Mouse (Mus musculus) heart, embryonic 12.5 days (tissue): ENCODE results near the gene Nlrx1. TPM values are rescaled to one million over a fixed set of nuclear protein-coding genes. Genes with fewer than 3 reads are reported as not detected.

Source experiments
- ATAC-seq: fragments of 200-750 bp; cut with Nextera tagmentation; 2 replicates; pipeline ENCODE4 v1.8.0; 2017; ENCODE audit warnings: moderate TSS enrichment, moderate library complexity; ENCODE audit not compliant: insufficient number of reproducible peaks, low FRiP score
- H3K27ac ChIP-seq: fragments of 300-500 bp; sonication (generic); 2 replicates; pipeline ENCODE4 v1.5.1; 2016; ENCODE audit warnings: mild to moderate bottlenecking, moderate library complexity; ENCODE audit not compliant: poor library complexity, severe bottlenecking
- H3K27me3 ChIP-seq: fragments of 300-500 bp; sonication (generic); replicated peaks from 2 replicates; pipeline ENCODE4 v1.6.1; 2016; ENCODE audit warnings: mild to moderate bottlenecking, moderate library complexity
- H3K36me3 ChIP-seq: fragments of 300-500 bp; sonication (generic); 2 replicates; pipeline ENCODE4 v1.6.1; 2016; ENCODE audit warnings: mild to moderate bottlenecking, moderate library complexity
- H3K4me1 ChIP-seq: fragments of 300-500 bp; sonication (generic); replicated peaks from 2 replicates; pipeline ENCODE4 v1.6.1; 2016; ENCODE audit warnings: mild to moderate bottlenecking
- H3K4me2 ChIP-seq: fragments of 300-500 bp; sonication (generic); 2 replicates; pipeline ENCODE4 v1.6.1; 2016; ENCODE audit warnings: mild to moderate bottlenecking, moderate library complexity
- H3K4me3 ChIP-seq: fragments of 300-500 bp; sonication (generic); 2 replicates; pipeline ENCODE4 v1.5.1; 2016; ENCODE audit warnings: mild to moderate bottlenecking
- H3K9ac ChIP-seq: fragments of 300-500 bp; sonication (generic); 2 replicates; pipeline ENCODE4 v1.6.1; 2016; ENCODE audit warnings: mild to moderate bottlenecking, moderate library complexity
- H3K9me3 ChIP-seq: fragments of 300-500 bp; sonication (generic); replicated peaks from 2 replicates; pipeline ENCODE4 v1.6.1; 2016; ENCODE audit warnings: mild to moderate bottlenecking, moderate library complexity
- whole genome bisulfite sequencing: fragments of 180-500 bp; shearing (Covaris S2); methylation state at CpG from one replicate; pipeline ENCODE4 v1.1.7; 2016; 5-methylcytosine and 5-hydroxymethylcytosine counted together
- polyA plus RNA-seq: library from polyadenylated mRNA; unstranded; fragments of >200 nt; fragmentation: Nextera tagmentation; extraction: Ambion mirVana; gene quantifications from 2 replicates; pipeline ENCODE4 v1.2.1, GENCODE M21; 2016

The Nlrx1 gene
- 6.9 and 7.7 TPM in 2 replicates for polyA plus RNA-seq

DNA sequence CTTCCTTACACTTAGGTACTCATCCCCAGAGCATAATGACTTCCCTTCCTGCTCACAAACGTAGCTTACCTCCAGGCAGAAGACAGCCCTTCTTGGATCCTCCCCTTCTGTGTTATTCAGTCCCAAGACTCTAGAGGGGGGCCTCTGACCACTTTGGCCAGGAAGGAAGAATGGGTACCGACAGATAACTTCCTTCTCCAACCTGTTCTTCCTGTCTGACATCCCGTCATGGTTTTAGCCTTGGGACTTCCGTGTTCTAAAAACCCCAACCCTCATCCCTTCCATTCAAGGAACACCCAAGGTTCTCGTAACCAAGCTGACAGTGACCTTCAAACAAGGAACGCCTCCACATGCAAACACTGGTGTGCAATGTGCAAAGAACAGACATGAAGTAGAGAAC is at the start of gene Nlrx1:
Gene Nlrx1 (minus strand): TSS at position 168 of the 400 bp plus-strand sequence.
- H3K4me1 ChIP-seq: peaks cover 16% of the 10 kb centered on the region
- peak within 1 kb of the TSS; percentile 89 for H3K27ac ChIP-seq
- H3K9me3 ChIP-seq: 0 out of 2 replicates have a peak, but pooled peaks cover 6% of the 10 kb centered on the region
- peaks cover 5% of the 10 kb centered on the region; the same call in 1 of the 2 replicates for H3K36me3 ChIP-seq
- peak within 1 kb of the TSS; percentile 91 for H3K9ac ChIP-seq
- H3K4me3 ChIP-seq: peak within 1 kb of the TSS; percentile 58
- H3K4me2 ChIP-seq: peak within 1 kb of the TSS; percentile 88
- 0 out of 2 replicates have a peak, but pooled peaks have one; percentile 39 for ATAC-seq
- 71% methylated on average over 6 of the region's 6 CpGs for whole genome bisulfite sequencing
- peaks cover 10% of the 10 kb centered on the region for H3K27me3 ChIP-seq

DNA sequence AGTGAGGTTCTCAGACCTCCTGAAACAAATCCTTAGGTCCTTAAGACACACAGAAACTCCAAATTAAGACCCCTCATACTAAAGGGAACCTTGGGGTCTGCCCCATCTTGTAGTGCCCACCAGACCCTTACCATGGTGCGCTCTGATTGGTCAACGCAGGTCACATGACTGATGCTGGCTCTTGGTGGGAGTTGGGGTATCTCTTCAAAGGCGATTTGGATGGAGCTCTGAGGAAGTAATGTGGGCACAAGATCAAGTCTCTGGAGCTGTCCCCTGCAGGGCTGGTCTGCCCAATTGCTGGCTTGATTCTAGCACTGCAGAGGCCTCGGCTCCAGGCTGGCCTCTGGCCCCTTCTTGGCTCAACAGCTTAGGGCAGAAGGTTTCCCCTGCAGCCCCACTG is 49.1 kb upstream of the Nlrx1 start:
- Histone ChIP-seq H3K27me3 (no peaks in the 10 kb centered on the region), H3K27ac (no peak overlapping the region), H3K4me3 (no peak overlapping the region), H3K9ac (no peak overlapping the region), H3K4me1 (peaks cover 26% of the 10 kb centered on the region), H3K4me2 (peak overlapping the region; percentile 88; the same call in 1 of the 2 replicates), H3K36me3 (peaks cover 46% of the 10 kb centered on the region), H3K9me3 (no peaks in the 10 kb centered on the region)
- 73% methylated on average over 4 of the region's 4 CpGs for WGBS
- no peak for ATAC-seq

DNA sequence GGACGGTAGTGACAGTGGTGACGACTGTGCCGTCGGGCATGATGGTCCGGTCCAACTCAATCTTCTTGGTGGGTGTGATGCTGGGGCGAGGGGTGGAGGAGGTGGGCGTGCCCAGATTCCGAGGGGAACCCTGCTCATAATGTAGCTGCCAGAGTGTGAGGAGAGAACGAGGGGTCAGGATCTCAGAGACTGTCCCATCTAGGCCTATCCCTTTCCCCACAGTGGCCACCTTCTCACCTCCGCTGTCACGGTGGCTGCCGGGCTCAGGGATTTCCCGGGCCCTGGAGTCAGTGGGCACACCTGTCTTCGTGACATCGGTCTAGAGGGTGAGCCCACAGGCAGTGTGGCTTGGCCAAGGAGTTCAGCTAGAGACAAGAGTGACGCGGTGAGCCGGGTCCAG is 46.5 kb upstream of the Nlrx1 start:
- no peak for ATAC-seq
- H3K4me1 ChIP-seq: peaks cover 32% of the 10 kb centered on the region
- no peaks in the 10 kb centered on the region for H3K9me3 ChIP-seq
- H3K27ac ChIP-seq: no peak overlapping the region
- H3K4me2 ChIP-seq: no peak overlapping the region
- H3K9ac ChIP-seq: no peak overlapping the region
- 86% methylated on average over 18 of the region's 18 CpGs for WGBS
- H3K27me3 ChIP-seq: no peaks in the 10 kb centered on the region
- H3K36me3 ChIP-seq: peaks cover 47% of the 10 kb centered on the region
- no peak overlapping the region for H3K4me3 ChIP-seq

DNA sequence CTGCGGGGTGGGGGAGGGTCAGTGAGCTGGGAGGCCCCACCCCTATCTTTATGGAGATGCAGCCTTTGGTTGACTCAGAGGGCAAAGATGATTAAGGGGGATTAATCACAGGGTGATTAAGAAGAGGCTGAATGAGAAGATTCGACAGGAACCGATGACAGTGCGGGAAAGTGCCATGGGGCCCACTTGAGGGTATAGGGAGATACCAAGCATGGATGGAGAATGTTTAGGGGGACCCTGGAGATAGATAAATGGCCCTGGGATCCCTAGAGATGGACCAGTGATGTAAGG is 45.8 kb upstream of the Nlrx1 start:
- WGBS: 65% methylated on average over 4 of the region's 4 CpGs
- Histone ChIP-seq H3K4me1 (peaks cover 31% of the 10 kb centered on the region), H3K9ac (no peak overlapping the region), H3K4me3 (no peak overlapping the region), H3K27ac (no peak overlapping the region), H3K4me2 (no peak overlapping the region), H3K36me3 (peaks cover 47% of the 10 kb centered on the region), H3K27me3 (no peaks in the 10 kb centered on the region), H3K9me3 (no peaks in the 10 kb centered on the region)
- ATAC-seq: no peak

DNA sequence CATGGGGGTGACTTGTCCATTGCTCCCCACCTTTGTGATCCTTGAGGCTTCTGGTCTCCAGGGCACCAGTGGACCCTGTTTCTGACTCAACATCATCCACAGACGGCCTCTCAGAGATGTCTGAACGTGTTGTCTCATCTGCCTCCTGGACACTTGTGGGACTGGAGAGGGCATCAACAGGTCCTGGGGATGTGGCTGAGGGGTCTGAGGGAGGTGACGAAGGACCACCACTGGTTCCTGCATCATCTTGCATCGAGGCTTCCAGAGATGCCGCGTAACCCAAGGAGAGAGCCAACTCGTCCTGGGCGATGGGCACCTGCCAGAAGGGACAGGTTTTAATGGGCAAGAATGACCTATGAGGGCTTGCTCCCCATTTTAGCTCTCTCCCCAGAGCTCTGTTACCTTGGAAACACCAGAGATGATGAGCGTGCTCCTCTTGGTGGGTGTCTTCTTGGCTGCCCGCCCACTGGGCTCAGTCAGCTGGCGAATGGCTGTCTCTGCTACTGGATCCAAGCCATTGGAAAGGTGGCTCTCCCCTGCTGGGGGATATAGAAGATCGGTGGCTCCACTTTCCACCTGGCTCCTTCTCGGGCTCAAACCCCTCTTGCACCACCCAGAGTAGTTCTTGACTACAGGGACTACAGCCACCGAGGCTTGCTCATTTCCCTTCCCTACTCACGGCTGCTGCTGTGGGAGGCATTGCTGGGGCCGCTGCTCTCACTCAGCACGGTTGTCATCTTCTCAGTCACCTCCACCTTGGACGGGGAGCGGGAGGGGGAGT is 45.3 kb upstream of the Nlrx1 start:
- no peak overlapping the region for H3K9ac ChIP-seq
- H3K9me3 ChIP-seq: no peaks in the 10 kb centered on the region
- peaks cover 47% of the 10 kb centered on the region for H3K36me3 ChIP-seq
- 73% methylated on average over 19 of the region's 19 CpGs for WGBS
- no peak for ATAC-seq
- no peak overlapping the region for H3K4me2 ChIP-seq
- H3K4me3 ChIP-seq: no peak overlapping the region
- peaks cover 26% of the 10 kb centered on the region for H3K4me1 ChIP-seq
- H3K27ac ChIP-seq: no peak overlapping the region
- no peaks in the 10 kb centered on the region for H3K27me3 ChIP-seq

DNA sequence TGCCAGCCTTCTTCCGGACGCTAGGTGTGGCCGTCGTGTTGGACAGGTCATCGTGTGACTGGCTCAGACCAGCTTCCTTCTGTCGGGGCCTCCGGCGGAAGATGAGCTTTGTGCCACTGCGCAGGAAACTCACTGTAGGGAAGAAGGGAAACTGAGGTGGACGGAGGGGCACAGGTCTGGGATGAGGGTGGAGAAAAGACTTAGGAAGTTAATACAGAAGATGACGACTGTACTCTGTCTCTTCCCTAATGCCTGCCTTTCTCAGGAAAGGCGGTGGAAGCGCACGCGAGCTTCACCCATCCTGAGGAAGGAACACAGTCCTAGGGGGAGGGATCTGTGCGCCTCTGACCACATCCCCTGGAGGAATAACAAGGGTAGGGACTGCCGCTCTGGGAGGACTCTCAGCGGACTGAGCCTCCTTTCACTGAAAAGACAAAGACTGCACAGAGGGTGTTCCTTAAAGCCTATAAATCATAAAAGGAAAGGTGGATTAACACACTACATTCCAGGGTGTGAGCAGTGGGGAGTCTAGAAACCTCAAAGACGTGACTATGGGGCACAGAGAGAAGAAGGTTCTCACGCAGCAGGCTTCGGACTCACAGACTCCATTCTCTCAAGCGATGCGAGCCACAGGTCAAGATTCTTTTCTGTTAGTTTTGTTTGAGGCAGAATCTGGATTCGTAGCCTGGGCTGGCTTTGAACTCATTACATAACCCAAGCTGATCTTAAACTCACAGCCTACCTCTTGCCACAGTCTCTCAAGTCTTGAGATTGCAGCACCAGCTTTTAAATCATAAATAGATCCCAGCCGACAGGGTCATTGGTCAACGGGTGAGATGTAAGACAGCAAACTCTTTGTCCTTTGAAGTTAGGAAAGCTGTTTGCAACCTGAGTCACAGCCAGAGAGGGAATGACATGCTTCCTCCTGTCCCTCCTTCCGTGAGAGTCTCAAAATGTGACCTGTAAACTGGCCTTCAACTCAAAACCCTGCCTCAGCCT is 43.0 kb upstream of the Nlrx1 start:
- Histone ChIP-seq H3K27me3 (no peaks in the 10 kb centered on the region), H3K4me3 (peak overlapping the region; percentile 2; the same call in 1 of the 2 replicates), H3K27ac (no peak overlapping the region), H3K4me2 (peak overlapping the region; percentile 46), H3K9me3 (no peaks in the 10 kb centered on the region), H3K36me3 (peaks cover 40% of the 10 kb centered on the region), H3K9ac (peak overlapping the region; percentile 16; the same call in 1 of the 2 replicates), H3K4me1 (peaks cover 13% of the 10 kb centered on the region)
- 16% methylated on average over 27 of the region's 27 CpGs for WGBS
- ATAC-seq: peak; percentile 60; the same call in 1 of the 2 replicates

DNA sequence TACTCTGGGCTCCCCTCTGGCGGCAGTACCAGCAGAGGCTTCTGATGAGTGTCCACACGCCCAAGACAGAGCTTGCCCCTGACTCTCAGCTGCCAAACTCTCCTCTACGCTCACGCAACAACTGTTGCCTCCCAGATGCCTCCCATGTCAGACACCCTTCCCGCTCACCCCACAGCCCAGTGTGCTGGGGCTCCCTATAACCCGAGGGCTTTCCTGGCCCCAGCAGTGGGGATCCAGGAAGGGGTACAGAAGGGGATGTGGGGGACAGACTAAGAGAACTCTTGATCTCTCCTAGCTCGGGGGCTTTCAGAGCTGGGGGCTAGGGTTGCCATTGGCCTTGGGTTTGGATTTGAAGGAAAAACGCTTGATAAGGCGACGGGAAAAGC is 42.3 kb upstream of the Nlrx1 start:
- Histone ChIP-seq H3K9ac (peak overlapping the region; percentile 16; the same call in 1 of the 2 replicates), H3K27me3 (no peaks in the 10 kb centered on the region), H3K4me2 (peak overlapping the region; percentile 46), H3K9me3 (no peaks in the 10 kb centered on the region), H3K4me1 (peaks cover 13% of the 10 kb centered on the region), H3K36me3 (peaks cover 33% of the 10 kb centered on the region), H3K27ac (no peak overlapping the region), H3K4me3 (no peak overlapping the region)
- no peak for ATAC-seq
- 26% methylated on average over 10 of the region's 10 CpGs for WGBS

DNA sequence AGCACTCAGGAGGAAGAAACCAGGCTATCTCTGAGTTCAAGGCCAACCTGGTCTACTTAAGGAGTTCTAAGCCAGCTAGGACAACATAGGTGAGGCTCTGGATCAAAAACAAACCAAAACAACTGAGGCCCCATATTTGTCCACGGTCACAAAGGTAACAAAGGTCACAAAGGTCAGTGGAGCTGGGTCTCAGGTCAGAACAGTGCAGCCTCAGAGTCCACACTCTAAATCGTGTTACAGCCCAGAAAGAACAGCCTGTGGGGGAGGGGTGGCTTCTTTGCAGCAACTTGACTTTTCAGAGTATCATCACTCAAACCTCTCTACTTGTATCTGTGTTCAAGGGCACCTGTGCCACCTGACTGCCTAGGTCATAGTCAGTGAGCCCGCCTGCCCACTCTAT is 41.4 kb upstream of the Nlrx1 start:
- no peak for ATAC-seq
- Histone ChIP-seq H3K27ac (no peak overlapping the region), H3K4me1 (peaks cover 15% of the 10 kb centered on the region), H3K27me3 (no peaks in the 10 kb centered on the region), H3K4me3 (no peak overlapping the region), H3K36me3 (peaks cover 23% of the 10 kb centered on the region), H3K9ac (no peak overlapping the region), H3K4me2 (no peak overlapping the region), H3K9me3 (no peaks in the 10 kb centered on the region)
- 69% methylated on average over 3 of the region's 3 CpGs for WGBS

DNA sequence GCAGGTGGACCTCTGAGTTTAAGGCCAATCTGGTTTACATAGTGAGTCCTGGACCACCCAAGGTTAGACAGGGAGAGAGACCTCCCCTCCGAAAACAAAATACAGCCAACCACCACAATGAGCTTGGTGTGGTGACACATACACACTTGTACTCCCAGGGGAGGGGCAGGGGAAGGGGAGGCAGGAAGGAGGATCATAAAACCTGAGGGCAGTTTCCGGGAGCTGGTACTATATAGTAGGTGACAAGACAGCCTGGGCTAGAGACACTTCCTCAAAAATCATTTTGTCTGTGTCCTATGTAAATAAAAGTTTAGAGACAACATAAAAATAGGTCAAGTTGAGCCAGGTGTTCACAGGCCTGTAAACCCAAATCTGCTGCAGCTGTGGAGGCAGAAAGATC is 38.8 kb upstream of the Nlrx1 start:
- Histone ChIP-seq H3K27ac (no peak overlapping the region), H3K27me3 (no peaks in the 10 kb centered on the region), H3K4me3 (no peak overlapping the region), H3K4me1 (peaks cover 28% of the 10 kb centered on the region), H3K4me2 (no peak overlapping the region), H3K9me3 (no peaks in the 10 kb centered on the region), H3K36me3 (peaks cover 6% of the 10 kb centered on the region), H3K9ac (no peak overlapping the region)
- ATAC-seq: no peak
- 90% methylated on average over 2 of the region's 2 CpGs for WGBS

DNA sequence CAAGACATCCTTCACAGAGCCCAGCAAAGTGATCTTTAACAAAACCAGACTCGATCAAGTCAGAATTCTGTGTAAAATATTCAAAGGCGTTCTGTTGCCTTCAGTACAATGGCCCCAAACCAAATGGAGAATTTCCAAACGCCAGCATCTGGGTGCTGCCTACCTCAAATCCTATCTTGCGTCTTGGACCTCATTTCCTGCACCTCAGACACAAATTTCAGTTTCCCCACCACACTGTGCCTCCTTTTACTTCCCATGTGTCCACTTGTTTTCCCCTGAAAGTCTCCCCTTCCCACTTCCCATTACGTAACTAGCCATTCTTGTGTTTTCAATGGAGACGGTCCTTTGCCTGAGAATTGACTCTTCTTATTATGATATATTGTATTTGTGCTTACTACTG is 38.1 kb upstream of the Nlrx1 start:
- Histone ChIP-seq H3K9ac (no peak overlapping the region), H3K9me3 (no peaks in the 10 kb centered on the region), H3K27me3 (no peaks in the 10 kb centered on the region), H3K36me3 (peaks cover 13% of the 10 kb centered on the region), H3K4me3 (no peak overlapping the region), H3K4me1 (peaks cover 25% of the 10 kb centered on the region), H3K4me2 (no peak overlapping the region), H3K27ac (no peak overlapping the region)
- WGBS: 85% methylated on average over 6 of the region's 6 CpGs
- no peak for ATAC-seq

DNA sequence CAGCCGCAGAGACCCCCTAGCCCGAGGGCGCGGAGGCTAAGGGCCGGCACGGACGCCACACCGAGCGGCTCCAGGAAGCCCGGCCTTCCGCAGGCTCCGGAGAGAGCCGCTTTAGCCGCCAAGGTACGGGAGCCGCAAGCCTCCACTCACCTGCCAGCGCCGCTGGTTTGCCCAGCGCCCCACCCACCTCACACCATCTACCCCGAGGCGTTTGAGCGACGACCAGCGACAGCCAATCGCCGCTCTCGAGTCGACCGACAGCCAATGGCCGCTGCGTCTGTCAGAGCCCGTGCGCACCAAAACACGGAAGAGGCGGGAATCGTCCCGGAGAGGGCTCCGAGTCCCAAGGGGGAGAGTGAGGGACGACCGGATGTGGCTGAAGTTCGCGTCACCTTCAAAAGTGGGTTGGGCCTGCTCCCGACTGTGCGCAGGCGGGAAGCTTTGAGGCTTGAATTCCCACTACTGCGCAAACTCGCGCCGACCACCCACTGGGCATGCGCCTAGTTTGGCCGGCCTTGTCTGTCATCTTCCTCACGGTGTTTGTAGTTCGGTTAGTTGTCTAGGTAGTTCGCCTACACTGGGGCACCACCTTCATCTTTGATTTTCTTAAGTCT is 37.2 kb upstream of the Nlrx1 start, which contains the start of gene Hinfp:
Gene Hinfp (minus strand): TSS at position 206 of the 614 bp plus-strand sequence.
- Histone ChIP-seq H3K4me1 (peaks cover 16% of the 10 kb centered on the region), H3K4me2 (peak within 1 kb of the TSS; percentile 87), H3K36me3 (peaks cover 22% of the 10 kb centered on the region), H3K4me3 (peak within 1 kb of the TSS; percentile 97), H3K9ac (peak within 1 kb of the TSS; percentile 99), H3K27me3 (no peaks in the 10 kb centered on the region), H3K9me3 (no peaks in the 10 kb centered on the region), H3K27ac (peak within 1 kb of the TSS; percentile 89)
- peak; percentile 100 for ATAC-seq
- WGBS: under 1% methylated on average over 54 of the region's 54 CpGs
